19 mouse cellular contexts compared by ENCODE assay signal in the genomic region with DNA sequence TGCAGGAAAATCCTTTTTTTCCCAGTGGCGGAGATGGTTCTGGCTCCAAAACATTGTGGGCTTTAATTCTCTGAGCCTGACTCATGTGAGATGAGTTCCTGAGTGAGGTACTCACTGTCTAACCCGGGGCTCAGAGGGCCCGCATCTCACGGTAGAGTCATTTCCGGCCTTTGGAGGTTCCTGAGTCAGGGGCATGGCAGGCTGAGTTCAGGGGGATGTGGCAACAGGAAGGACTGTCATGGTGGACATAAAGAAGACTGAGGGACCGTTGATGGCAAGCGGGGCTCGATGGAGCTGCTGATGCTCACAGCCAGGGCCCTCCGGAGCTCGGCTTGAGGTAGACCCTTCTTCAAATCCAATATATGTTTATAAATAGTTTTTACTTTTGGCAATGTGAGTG.
"Had no signal": no experiment of that assay in that cellular context is flagged by ENCODE, and none has a peak within 500 bp of the region (broad histone marks: within the 10 kb centered on the region; RNA-seq: fewer than 3 reads in every experiment).

No protein-coding gene starts in this region.

- H3K27ac ChIP-seq: liver, embryonic 14.5 days; midbrain, embryonic 10.5 days; midbrain, embryonic 13.5 days; neural tube, embryonic 13.5 days; neural tube, embryonic 15.5 days had no signal

- ATAC-seq: midbrain, embryonic 13.5 days; midbrain, embryonic 16.5 days had no signal

- H3K4me1 ChIP-seq: midbrain, embryonic 10.5 days had no signal

- H3K4me2 ChIP-seq: lung, embryonic 14.5 days; midbrain, embryonic 13.5 days; neural tube, embryonic 13.5 days; neural tube, embryonic 15.5 days had no signal

- H3K27me3 ChIP-seq: midbrain, embryonic 13.5 days; neural tube, embryonic 13.5 days; neural tube, embryonic 15.5 days had no signal

- H3K9me3 ChIP-seq: midbrain, embryonic 10.5 days; midbrain, embryonic 13.5 days; neural tube, embryonic 13.5 days; neural tube, embryonic 15.5 days had no signal

- H3K36me3 ChIP-seq: midbrain, embryonic 10.5 days; midbrain, embryonic 13.5 days; neural tube, embryonic 13.5 days; neural tube, embryonic 15.5 days had no signal

- H3K9ac ChIP-seq: liver, embryonic 14.5 days; lung, embryonic 14.5 days; midbrain, embryonic 13.5 days; neural tube, embryonic 13.5 days; neural tube, embryonic 15.5 days had no signal

- H3K4me3 ChIP-seq: midbrain, embryonic 10.5 days; midbrain, embryonic 13.5 days; myocyte; neural tube, embryonic 13.5 days; neural tube, embryonic 15.5 days had no signal

- DNase-seq: lung, adult 18-20 months; lung, embryonic 14.5 days; lung, postnatal 10 days; lung, postnatal 4 days; retina, postnatal 1 day; right cerebral cortex, adult 18-20 months; right cerebral cortex, postnatal 25 days; right cerebral cortex, postnatal 4 days; spleen, adult 18-20 months; thymus, adult 18-20 months; thymus, postnatal 14 days; thymus, postnatal 36 days had no signal
